Mouse (Mus musculus) CD4-positive, CD25-positive, alpha-beta regulatory T cell, adult 4 months (primary cell): ENCODE results near the gene Map10. TPM values are rescaled to one million over a fixed set of nuclear protein-coding genes. Genes with fewer than 3 reads are reported as not detected.

Source experiments
- ATAC-seq: one replicate; pipeline ENCODE4 v1.8.0; 2017
- polyA plus RNA-seq, 2 experiments: library from polyadenylated mRNA; unstranded; fragments of 100-300 nt; shearing (Covaris generic); gene quantifications; one replicate each; pipeline ENCODE4 v1.2.1; 2017

The Map10 gene
- under 1 TPM in 1 of 2 experiments, not detected in 1; 0.24 TPM for polyA plus RNA-seq

DNA sequence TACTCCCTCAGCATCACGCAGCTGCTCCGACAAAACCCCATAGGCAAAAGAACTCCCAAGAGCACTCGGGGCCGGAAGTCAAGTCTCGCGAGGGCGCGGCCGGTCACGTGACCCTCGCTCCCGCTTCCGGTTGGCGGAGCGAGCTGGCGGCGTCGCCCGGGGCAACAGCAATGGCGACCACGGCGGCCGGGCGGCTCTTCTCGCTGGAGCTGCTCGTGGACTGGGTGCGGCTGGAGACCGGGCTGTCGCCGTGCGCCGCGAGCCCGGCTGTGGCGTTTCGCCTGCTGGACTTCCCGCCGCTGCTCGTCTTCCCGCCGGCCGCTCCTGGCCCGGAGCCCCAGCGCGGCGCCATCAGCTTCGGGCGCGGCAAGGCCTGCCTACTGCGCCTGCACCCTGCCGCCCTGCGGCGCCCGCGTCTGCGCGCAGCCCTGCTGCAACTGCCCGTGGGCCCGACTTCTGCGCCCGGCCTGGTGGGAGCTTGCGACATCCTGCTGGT, at the start of gene Map10:
Map10 (plus strand) TSS at position 119 of the 496 bp plus-strand sequence.
- peak; percentile 86 for ATAC-seq

DNA sequence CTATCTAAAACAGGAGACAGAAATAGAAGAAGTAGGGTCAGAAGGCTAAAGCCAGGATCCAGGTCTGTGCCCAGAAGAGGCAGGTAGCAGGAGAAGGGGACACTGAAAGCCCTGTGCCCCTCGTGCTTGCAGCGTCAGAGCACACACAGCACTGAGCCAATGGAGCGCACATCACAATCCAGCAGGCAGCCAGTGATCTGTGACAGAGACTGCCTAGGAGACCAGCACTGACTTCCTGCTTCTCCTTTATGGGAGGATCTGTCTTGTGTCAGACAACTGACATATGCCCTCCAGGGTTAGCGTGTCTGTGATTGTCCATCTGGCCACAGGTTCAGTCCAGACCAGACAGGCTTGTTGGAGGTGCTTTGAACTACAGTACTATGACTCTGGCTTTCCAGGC, 49.3 kb upstream of the Map10 start:
- no peak for ATAC-seq

GRCm38 (mm10) chr8:125624287-125624686, 45.3 kb upstream of the Map10 start:
- no peak for ATAC-seq

DNA sequence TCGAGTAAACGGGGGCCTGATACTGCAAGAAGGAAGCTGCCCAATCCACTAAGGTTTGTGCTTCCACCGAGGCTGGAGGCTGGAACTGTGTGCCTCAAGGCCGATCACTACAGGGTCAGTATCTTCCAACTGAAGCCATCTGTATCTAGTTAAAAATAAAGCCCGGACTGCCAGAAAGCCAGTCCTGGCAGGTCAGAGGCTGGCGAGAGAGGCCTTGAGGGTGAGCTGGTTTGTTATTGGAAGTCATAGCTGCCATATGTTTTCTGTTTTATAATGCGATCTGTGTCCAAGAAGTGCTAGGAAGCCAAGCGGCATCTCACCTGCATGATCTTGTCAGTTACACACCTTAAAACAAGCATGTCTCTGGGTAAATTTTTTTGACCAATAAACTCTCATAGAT, 43.2 kb upstream of the Map10 start:
- ATAC-seq, result no peak

- ATAC-seq, result no peak
Measured at GRCm38 (mm10) chr8:125628834-125629233, 40.8 kb upstream of the Map10 start.

GRCm38 (mm10) chr8:125638411-125639058, 31.1 kb upstream of the Map10 start:
- no peak for ATAC-seq

DNA sequence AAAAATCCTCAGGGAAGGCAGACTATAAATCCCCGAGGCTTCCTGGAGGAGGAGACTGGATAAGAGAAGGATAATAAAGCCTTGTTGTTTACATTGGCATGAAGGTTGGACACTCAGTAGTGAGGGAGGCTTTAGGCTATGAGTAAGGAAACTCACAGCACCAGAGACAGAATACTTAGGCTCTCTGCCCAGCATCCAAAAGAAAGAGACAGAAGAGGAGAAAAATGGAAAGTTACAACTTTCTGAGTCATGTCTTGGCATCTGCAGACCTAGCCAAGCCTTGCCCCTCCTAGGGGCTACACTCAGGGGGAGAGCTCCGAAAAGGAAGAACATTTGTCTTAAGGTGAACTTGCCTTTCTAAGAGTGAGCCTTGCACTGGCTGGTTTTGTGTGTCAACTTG, 30.0 kb upstream of the Map10 start:
- no peak for ATAC-seq

DNA sequence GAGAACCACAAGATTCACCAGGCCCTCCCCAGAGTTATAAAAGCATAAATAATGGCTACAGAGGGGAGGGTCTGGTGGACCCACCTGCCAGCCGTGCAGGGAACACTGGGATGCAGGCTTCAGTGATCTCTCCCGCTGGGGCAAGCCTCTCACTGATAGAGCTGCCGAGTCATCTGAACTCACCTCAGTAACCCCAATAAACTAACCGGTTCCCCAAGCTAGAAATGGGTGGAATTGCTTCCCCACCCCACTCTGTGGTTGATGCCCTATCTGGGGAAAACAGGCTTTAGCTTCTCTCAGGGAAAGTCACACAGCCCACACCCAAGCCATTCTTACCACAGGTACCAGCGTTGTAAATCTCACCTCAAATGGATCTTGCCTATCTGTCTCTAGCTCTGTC, 28.9 kb upstream of the Map10 start:
- no peak for ATAC-seq

DNA sequence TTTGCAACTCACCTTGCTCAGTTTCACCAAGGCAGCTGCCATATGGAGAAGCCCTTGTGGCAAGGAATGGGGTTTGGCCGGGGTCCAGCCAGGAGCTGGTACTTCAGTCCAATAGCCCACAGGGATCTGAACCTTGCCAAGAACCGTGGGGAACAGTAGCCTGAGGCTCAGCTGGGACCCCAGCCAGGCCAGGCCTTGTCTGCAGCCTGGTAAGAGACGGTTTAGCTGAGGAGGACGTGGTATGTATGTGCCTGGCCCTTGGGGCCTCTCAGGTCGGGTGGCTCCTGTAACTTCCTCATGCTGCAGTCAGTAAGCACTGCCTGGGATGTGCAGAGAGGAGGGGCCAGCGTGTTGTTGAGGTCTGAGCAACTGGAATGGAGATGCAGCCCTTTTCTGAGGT, 27.8 kb upstream of the Map10 start:
- no peak for ATAC-seq

DNA sequence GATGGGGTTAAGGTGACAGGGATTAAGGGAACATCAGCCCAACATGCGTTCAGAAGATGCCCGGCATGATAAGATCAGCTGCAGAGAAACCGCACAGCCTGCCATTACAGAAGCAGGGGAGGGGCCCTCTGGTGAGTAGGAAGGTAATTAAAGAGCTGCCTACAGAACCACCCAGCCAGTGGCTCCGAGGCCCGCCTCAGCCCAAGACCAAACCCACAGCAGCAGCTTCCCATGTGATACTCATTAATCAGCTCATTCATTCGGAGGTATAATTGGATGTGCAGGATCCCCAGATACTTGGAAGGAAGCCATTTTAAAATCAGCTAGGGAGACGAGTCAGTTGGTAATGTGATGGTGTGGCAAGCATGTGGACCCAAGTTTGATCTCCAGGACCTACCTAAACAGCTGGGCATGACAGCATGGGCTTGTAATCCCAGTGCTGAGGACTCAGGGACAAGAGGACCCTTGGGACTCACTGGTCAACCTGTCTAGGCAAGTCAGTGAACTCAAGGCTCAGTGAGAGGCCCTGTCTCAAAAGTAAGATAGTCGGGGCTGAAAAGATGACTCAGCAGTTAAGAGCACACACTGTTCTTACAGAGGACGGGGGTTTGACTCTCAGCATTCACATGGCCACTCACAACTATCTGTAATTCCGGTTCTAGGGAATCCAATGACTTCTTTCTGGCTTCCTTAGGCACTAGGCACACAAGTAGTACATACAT, 23.7 kb upstream of the Map10 start:
- ATAC-seq, result no peak

GRCm38 (mm10) chr8:125649447-125649846, 20.2 kb upstream of the Map10 start:
- ATAC-seq, result no peak

DNA sequence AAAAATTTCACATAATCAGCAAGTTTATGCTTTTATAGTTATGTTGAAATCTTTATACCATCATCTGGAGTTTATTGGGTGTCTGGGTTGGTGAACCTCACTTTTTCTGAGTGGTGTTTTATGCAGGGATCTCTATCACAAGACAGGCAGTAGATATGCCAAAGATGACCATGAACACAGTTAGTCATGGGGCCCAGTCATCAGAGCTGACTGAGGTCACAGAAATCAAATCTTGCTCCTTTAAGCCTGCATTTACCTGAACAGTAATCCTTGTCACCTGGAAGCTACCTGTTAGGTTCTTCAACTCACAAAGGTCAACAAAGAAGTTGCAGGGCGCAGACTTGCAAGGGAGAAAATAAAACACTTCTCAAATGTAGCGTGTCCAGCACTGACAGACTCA, 14.8 kb upstream of the Map10 start:
- ATAC-seq, result no peak

- no peak for ATAC-seq
Measured at GRCm38 (mm10) chr8:125658508-125658907, 11.1 kb upstream of the Map10 start.

DNA sequence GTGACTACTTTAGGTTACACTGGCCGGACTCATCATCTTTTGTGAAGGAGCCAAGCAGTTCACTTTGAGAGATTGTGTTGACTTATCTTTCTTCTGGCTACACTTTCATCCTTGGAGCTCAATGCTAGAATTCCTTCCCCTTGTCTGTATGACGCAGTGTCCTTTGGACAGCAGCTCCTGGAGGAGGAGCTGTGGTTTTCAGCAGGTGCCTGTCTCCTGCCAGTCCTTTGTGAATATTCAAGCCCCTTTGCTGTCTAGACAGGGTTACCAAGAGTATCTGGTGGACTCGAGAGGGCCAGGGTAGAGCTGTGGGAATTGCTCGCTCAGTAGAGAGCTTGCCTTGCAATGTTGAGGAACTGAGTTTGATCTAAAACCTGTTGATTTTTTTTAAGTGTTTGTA, 10.7 kb upstream of the Map10 start:
- ATAC-seq, result no peak

GRCm38 (mm10) chr8:125660397-125660796, 9.2 kb upstream of the Map10 start:
- ATAC-seq, result no peak

DNA sequence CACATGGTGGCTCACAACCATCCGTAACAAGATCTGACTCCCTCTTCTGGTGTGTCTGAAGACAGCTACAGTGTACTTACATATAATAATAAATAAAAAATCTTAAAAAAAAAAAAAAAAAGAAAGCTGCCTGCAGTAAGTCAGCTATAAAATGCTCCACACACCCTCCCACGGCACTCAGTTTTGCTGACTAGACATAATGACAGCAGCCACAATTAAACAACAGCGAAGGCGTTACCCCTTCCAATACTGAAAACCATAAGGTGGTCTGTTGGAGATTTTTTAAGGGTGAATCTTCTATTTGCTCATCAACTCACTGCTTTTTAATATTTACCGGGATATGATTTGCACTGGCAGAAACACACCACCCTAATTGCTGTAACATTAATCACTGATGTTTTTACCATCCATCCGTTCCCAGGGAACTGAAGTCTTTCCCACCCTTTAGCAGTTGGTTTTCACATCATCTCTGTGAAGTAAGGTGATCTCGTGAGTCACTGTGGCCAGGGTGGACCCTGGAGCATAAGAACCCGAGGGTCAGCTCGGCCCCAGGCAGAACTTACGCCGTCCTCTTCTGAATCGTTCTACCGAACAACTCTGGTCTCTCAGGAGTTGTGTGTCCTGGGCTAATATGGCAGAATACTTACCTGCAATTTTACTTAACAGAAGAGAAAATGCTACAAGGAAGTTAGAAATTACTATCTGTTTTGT, 7.5 kb upstream of the Map10 start:
- ATAC-seq, result no peak

DNA sequence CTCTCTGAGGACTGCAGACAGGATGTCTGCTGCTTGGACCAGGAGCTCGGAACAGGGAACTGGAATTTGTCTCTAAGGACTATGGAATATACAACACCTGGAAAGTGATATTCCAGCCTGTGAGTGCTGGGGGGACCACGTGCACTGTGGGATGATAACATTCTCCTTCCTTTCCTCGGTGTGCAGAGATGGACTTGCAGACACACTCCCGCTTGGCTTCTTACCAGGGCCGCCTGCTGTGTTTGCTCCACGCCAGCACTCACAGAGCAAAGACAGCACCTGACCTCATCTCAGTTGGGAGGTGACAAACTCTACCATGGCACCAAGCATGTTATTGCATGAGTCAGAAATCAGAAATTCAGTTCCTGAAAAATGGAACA, 7.0 kb upstream of the Map10 start:
- ATAC-seq, result no peak

DNA sequence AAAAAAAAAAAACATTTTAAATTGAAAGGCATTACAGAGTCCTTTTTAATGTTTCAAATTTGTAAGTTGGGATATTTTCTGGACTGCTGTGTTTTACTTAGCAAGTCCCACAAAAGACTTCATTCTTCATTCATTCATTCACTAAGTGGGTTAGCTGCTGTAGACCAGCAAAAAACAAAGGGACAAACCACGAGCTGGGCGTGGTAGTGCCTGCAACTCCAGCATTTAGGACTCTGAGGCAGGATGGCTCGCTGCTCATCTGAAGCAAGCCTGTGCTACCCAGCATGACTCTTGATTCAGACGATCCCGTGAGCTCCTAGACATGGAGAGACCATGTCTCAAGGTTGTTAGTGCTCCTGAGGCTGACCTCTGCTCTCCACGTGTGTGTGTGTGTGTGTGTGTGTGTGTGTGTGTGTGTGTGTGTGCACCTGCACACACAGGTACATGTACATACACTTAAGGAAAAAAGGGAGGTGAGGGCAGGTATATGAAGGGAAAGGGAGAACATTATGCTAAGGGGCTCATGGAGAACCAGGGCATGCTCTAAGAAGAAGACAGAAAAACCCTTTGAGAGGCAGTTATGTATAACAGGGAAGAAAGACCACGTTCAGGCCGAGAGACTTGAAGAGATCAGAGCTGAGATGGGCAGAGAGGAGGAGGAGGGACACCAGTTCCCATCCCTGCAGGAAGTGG, 4.3 kb upstream of the Map10 start:
- ATAC-seq, result no peak

GRCm38 (mm10) chr8:125665876-125666186, 3.8 kb upstream of the Map10 start:
- no peak for ATAC-seq

- no peak for ATAC-seq
Measured at GRCm38 (mm10) chr8:125666201-125666600, 3.4 kb upstream of the Map10 start.

GRCm38 (mm10) chr8:125667248-125667647, 2.4 kb upstream of the Map10 start:
- peak; percentile 65 for ATAC-seq

DNA sequence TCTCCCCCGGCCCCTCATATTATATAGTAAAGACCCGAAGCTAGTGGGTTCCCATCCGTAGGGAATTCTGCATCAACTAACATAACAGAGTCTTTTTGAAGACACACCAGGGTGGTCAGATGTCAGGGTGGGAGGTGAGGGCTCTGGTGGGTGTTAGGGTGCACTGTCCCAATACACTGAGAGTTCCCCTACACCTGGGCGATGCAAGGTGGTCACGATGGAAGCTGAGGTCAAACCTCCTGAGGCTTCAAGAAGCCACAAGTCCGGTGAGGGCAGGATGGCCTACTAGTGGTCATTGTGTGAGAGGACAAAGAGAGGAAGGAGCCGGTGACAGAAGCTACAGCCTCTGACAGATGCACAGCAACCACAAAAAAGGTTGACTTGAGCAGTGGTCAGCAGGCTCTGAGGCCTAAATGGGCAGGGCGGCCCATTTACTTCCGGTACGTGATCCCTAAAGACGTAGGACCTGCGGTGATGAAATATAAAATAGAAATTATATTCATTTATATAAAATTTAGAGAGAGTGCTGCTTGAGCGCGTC, 389 bp upstream of the Map10 start:
- ATAC-seq, result no peak

DNA sequence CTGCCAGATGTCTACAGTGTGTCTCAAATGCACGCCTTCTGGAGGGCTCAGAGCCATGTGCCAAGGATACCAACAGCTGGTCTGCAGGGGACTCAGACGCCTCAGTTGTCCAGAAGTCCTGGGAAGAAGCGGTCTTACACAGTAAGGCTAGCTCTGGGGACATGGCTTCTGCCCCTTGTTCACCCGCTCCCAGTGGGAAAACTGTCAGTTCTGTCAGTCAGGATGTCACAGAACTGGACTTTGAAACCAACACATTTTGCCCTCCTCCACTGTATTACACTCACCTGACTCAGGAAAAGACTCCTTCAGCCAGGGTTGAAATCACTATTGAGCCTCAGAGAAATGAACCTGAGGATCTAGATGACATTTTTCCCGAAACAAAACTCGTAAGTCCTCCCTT, 802 bp downstream of the Map10 start:
- ATAC-seq, result no peak
